Mouse (Mus musculus) neural tube, embryonic 14.5 days (tissue): ENCODE results near the gene Islr. TPM values are rescaled to one million over a fixed set of nuclear protein-coding genes. Genes with fewer than 3 reads are reported as not detected.

ENCODE experiments used
- ATAC-seq: fragments of 200-750 bp; cut with Nextera tagmentation; 2 replicates; pipeline ENCODE4 v1.8.0; 2017; ENCODE audit warnings: low read depth, mild to moderate bottlenecking, moderate TSS enrichment, moderate library complexity
- H3K27ac ChIP-seq: fragments of 300-500 bp; sonication (generic); 2 replicates; pipeline ENCODE4 v1.5.1; 2014; ENCODE audit warnings: low read depth, mild to moderate bottlenecking, control low read depth, low read length, moderate library complexity, mixed read lengths
- H3K27me3 ChIP-seq: fragments of 300-500 bp; sonication (generic); 2 replicates; pipeline ENCODE4 v1.6.1; 2014; ENCODE audit warnings: low read length; ENCODE audit not compliant: control insufficient read depth, insufficient read depth
- H3K36me3 ChIP-seq: fragments of 300-500 bp; sonication (generic); 2 replicates; pipeline ENCODE4 v1.6.1; 2014; ENCODE audit warnings: low read length, mixed read lengths; ENCODE audit not compliant: control insufficient read depth, insufficient read depth
- H3K4me1 ChIP-seq: fragments of 300-500 bp; sonication (generic); 2 replicates; pipeline ENCODE4 v1.6.1; 2014; ENCODE audit warnings: low read length; ENCODE audit not compliant: control insufficient read depth, insufficient read depth
- H3K4me2 ChIP-seq: fragments of 300-500 bp; sonication (generic); 2 replicates; pipeline ENCODE4 v1.6.1; 2014; ENCODE audit warnings: mild to moderate bottlenecking, low read depth, low read length, control low read depth
- H3K4me3 ChIP-seq: fragments of 300-500 bp; sonication (generic); 2 replicates; pipeline ENCODE4 v1.5.1; 2014; ENCODE audit warnings: low read depth, low read length, control low read depth, mixed read lengths
- H3K9ac ChIP-seq: fragments of 300-500 bp; sonication (generic); replicated peaks from 2 replicates; pipeline ENCODE4 v1.6.1; 2014; ENCODE audit warnings: low read depth, mild to moderate bottlenecking, control low read depth, low read length, mixed read lengths
- H3K9me3 ChIP-seq: fragments of 300-500 bp; sonication (generic); 2 replicates; pipeline ENCODE4 v1.6.1; 2016; ENCODE audit warnings: low read length; ENCODE audit not compliant: control insufficient read depth
- WGBS: fragments of 180-500 bp; shearing (Covaris S2); extraction: QIAGEN DNeasy Blood & Tissue Kit; methylation state at CpG from one replicate; pipeline ENCODE4 v1.1.7; 2014; 5-methylcytosine and 5-hydroxymethylcytosine counted together
- polyA plus RNA-seq: library from polyadenylated mRNA; unstranded; fragments of >200 nt; fragmentation: Nextera tagmentation; extraction: Ambion mirVana; gene quantifications from 2 replicates; pipeline ENCODE4 v1.2.1, GENCODE M21; 2014

The Islr gene
- polyA plus RNA-seq, 1 experiment from 2014 or later: 1.5 TPM

DNA sequence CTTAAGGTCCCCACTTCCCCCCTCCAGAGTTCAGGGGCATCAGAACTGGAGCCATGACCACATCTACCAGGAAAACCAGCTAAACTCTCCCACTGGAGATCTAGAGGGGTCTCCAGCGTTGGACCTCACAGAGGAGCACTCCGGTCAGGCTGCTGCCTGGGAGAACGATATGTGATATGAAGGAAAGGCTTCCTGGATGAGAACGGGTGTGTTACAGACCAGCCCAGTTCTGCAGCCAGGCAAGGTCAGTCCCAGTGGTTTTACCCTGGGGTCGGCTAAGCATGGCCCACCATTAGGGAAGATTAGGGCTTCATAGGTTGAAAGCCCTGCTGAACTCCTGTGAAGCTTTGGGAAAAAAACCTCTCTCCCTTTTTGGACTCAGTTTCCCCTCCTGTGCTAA, 9.3 kb upstream of the Islr start:
- no peak overlapping the region for H3K27ac ChIP-seq

DNA sequence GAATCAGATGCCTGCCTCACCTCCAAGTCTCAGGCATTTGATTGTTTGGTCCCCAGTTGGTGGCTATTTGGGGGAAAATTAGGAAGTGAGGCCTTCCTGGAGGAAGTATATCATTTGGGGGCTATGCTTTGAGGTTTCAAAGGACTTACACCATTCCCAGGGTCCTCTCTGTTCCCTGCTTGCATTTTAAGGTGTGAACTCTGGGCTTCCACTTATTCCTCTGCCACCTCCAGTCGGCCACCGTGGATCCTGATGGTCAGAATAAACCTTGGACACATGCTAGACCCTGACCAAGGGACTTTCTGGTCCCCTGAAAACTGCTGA, 6.2 kb upstream of the Islr start:
- no peak for ATAC-seq
- no peaks in the 10 kb centered on the region for H3K9me3 ChIP-seq
- no peak overlapping the region for H3K4me2 ChIP-seq
- no peak overlapping the region for H3K27ac ChIP-seq
- 86% methylated on average over 2 of the region's 2 CpGs for WGBS
- no peaks in the 10 kb centered on the region for H3K27me3 ChIP-seq
- no peak overlapping the region for H3K9ac ChIP-seq
- no peak overlapping the region for H3K4me3 ChIP-seq
- H3K36me3 ChIP-seq: no peaks in the 10 kb centered on the region
- peaks cover 5% of the 10 kb centered on the region; the same call in 1 of the 2 replicates for H3K4me1 ChIP-seq

More for the DNA sequence above, 9.3 kb upstream of the Islr start:
- no peak overlapping the region for H3K4me2 ChIP-seq
- H3K9ac ChIP-seq: no peak overlapping the region
- no peak for ATAC-seq
- WGBS: 84% methylated on average over 5 of the region's 5 CpGs
- peaks cover 5% of the 10 kb centered on the region; the same call in 1 of the 2 replicates for H3K4me1 ChIP-seq
- no peaks in the 10 kb centered on the region for H3K36me3 ChIP-seq
- H3K4me3 ChIP-seq: no peak overlapping the region
- no peaks in the 10 kb centered on the region for H3K9me3 ChIP-seq
- no peaks in the 10 kb centered on the region for H3K27me3 ChIP-seq

DNA sequence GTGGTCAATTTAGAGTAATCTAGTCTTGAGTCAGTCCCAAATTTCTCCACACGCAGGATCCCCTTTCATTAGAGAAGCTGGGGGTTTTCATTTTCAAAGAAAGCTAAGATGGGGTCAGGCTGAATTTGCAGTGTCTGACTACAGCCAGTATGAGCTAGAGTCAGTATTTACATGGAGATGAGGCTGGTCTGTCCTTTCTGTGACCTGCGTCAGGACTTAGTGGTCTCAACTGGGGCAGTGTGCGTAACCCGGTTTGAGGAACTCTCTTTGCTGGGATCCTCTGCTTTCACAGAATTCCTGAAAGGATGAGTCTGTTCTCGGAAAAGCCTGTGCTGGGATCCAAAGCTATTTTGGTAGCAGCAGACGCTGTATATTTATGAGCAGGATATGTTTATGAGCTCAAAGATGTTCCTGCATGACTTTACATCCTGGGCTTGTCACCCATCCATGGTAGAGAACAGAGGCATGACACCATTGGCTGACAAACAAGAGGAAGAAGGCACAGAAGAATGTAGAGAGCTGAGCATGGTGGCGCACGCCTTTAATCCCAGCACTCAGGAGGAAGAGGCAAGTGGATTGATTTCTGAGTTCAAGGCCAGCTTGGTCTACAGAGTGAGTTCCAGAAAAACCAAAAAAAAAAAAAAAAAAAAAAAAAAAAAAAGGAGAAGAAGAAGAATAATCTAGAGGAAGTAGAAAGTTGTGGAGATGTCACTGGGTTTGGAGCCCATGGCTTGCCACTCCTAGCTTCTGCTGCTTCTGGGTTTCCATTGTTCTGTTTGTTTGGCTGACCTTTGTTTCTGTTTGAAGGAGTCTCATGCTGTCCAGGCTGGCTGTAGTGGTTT, 5.6 kb upstream of the Islr start:
- ATAC-seq: no peak
- Histone ChIP-seq H3K27ac (no peak overlapping the region), H3K36me3 (no peaks in the 10 kb centered on the region), H3K27me3 (no peaks in the 10 kb centered on the region), H3K4me2 (no peak overlapping the region), H3K9me3 (no peaks in the 10 kb centered on the region), H3K4me1 (peaks cover 5% of the 10 kb centered on the region; the same call in 1 of the 2 replicates), H3K4me3 (no peak overlapping the region), H3K9ac (no peak overlapping the region)
- 63% methylated on average over 8 of the region's 8 CpGs for WGBS

DNA sequence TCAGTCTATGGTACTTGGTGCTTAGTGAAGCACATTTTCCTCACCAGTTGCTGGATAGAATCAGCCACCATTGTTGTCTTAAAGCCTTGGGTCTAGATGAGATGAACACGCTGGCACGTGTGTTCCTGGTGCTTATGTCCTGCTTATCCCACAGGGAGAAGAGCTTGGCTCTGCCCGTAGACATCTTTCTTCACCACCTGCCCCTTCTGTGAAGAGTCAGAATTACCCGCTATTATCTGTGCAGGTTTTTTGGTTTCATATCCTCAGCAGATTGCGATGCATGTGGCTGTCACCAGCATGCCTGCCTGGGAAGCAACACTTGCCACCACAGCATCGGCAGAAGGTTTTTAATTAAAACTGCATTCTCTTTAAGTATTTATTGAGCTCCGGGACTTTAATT, 1.9 kb upstream of the Islr start:
- Histone ChIP-seq H3K4me1 (peaks cover 7% of the 10 kb centered on the region; the same call in 1 of the 2 replicates), H3K9me3 (no peaks in the 10 kb centered on the region), H3K36me3 (no peaks in the 10 kb centered on the region), H3K27me3 (peaks cover 25% of the 10 kb centered on the region), H3K4me2 (no peak overlapping the region), H3K4me3 (no peak overlapping the region), H3K9ac (no peak overlapping the region), H3K27ac (no peak overlapping the region)
- ATAC-seq: no peak
- WGBS: 67% methylated on average over 7 of the region's 7 CpGs

DNA sequence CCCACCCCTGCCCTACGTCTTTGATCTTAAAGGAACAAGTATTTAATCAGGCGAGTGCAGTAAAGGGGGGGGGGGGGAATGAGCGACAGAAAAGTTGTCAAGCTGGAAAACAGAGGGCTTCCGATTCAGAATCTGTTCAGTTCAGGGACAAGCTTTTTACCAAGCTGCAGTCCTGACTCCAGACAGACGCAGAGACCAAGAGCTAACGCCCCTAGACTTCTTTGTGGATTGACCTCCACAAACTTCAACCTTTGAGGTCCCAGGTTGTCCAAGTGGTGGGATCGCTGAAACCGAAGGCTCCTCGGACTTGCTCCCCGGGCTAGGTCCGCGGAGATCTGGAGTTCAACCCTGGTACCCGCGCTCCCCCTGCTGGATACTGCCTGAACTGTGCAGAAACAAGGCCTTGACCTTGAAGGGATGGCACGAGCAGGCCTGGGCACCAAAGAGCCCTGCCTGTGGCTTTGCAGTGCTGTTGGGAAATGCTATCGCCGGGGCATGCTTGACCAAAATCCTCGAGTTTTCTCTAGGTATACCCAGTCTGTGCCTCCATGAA, 418 bp upstream of the Islr start:
- H3K4me2 ChIP-seq: peak overlapping the region; percentile 29; the same call in 1 of the 2 replicates
- 0 out of 2 replicates have a peak overlapping the region, but pooled peaks have one; percentile 20 for H3K4me3 ChIP-seq
- no peak overlapping the region for H3K27ac ChIP-seq
- 0 out of 2 replicates have a peak overlapping the region, but pooled peaks have one; percentile 3 for H3K9ac ChIP-seq
- H3K27me3 ChIP-seq: peaks cover 40% of the 10 kb centered on the region
- ATAC-seq: peak; percentile 72
- WGBS: 3% methylated on average over 18 of the region's 18 CpGs
- H3K9me3 ChIP-seq: no peaks in the 10 kb centered on the region
- no peaks in the 10 kb centered on the region for H3K36me3 ChIP-seq
- peaks cover 7% of the 10 kb centered on the region; the same call in 1 of the 2 replicates for H3K4me1 ChIP-seq

DNA sequence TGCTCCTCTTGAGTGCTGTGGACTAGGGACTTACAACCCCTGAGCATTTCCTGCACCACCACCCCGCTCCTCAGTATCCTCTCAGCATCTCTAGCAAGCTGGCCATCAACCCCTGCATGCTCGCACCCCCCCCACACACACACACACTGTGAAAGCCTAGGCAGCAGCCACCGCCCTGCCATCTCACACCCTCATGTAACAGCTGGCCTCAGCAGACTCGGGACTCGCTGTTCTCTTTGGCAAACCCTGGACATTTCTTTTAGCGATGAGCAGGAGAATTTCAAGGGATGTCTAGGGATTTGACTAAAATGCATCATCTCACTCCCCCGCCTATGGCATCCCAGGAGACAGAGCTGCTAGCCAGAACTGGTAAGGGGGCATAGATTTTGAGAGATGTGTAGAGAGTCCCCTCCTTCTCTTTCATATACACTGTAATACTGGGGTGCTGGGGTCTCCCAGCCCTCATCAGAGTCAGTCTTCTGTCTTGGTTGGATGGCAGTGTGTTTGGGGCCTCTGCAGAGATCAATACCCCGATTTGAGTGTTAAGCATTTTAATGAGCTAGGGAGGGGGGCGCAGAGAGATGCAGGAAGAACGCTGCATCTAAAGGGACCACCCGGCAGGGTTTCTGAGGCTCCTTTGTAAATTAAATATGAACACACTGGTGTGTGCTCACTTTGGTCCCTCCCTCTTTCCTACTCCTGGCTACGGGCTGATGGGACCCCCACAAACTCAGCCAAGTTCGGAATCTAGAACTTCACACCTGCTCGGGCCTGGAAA, 1.2 kb downstream of the Islr start:
- WGBS: 2% methylated on average over 14 of the region's 14 CpGs
- peak overlapping the region; percentile 66 for H3K27ac ChIP-seq
- peak overlapping the region; percentile 24 for H3K4me3 ChIP-seq
- H3K4me1 ChIP-seq: peaks cover 13% of the 10 kb centered on the region; the same call in 1 of the 2 replicates
- H3K9me3 ChIP-seq: no peaks in the 10 kb centered on the region
- peak overlapping the region; percentile 31 for H3K4me2 ChIP-seq
- H3K9ac ChIP-seq: peak overlapping the region; percentile 39
- no peaks in the 10 kb centered on the region for H3K36me3 ChIP-seq
- peaks cover 54% of the 10 kb centered on the region for H3K27me3 ChIP-seq
- no peak for ATAC-seq

DNA sequence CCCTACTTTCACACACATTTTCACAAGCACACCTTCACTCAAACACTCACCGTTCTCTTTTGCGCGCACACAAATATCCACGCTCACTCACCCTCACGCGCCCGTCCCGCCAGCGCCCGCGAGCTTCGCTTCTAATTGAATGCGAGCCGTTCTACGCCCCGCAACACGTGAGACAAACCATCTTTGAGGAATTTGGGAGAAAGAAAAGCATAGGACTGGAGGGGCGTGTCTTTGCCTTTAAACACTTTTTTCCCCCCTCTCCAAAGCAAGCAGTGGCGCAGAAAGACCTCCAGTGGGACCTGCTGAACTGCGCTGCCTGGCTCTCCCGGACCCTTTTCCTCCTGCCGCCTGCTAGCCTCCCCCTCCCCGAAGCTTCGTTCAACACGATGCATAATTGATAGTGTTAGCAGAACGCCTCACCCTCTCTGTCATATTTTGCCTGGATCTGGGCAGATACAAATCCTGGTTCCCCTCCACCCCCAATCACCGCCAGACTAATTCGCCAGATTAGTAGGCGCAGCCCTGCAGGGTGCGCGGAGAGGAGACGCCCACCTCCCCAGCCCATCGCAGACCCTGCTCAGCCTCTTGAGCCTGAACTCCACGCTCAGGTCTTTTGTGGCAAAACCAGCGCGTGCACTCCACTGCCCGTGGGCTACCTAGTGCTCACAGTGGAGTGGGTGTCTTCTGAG, 2.1 kb downstream of the Islr start:
- under 1% methylated on average over 37 of the region's 37 CpGs for WGBS
- Histone ChIP-seq H3K4me3 (peak overlapping the region; percentile 26), H3K36me3 (no peaks in the 10 kb centered on the region), H3K4me1 (peaks cover 16% of the 10 kb centered on the region), H3K9ac (peak overlapping the region; percentile 39; the same call in 1 of the 2 replicates), H3K4me2 (peak overlapping the region; percentile 31; the same call in 1 of the 2 replicates), H3K9me3 (no peaks in the 10 kb centered on the region), H3K27me3 (peaks cover 62% of the 10 kb centered on the region), H3K27ac (peak overlapping the region; percentile 66)
- no peak for ATAC-seq

DNA sequence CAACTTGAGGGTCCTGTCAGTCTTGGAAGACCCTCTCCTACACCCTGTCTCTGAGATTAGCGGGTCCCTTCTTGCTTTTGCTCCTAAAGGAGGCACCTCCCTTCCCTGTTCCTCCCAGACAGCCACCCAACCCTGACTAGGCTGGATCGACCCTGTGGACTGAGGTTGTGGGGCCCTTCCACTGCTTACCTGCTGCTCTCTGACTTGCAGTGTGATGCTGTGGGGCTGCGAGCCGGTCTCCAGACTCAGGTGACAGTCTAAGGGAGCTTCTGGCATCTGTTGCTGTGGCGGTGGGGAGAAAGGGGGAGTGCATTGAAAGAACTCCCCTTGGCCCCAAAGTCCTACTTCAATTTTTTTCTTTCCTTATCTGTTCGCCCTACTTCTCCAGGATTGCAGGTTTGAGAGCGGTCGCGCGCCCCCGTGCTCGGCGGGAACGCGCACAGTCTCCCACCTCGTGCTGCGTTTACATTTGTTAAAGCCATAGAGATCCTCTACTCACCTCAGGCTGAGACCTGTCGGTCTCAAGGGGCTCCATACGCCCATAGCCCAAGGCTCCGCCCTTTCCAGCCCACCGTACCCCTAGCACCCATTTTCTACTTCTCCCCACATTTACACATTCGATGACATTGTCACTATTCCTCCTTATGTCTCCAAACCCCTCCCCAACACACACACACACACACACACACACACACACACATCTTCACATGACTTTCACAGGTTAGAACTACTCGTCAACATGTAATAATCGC, 2.8 kb downstream of the Islr start:
- ATAC-seq: no peak
- under 1% methylated on average over 24 of the region's 24 CpGs for WGBS
- peak overlapping the region; percentile 31; the same call in 1 of the 2 replicates for H3K4me2 ChIP-seq
- peaks cover 20% of the 10 kb centered on the region for H3K4me1 ChIP-seq
- peak overlapping the region; percentile 46 for H3K9ac ChIP-seq
- H3K9me3 ChIP-seq: no peaks in the 10 kb centered on the region
- peak overlapping the region; percentile 26 for H3K4me3 ChIP-seq
- peaks cover 67% of the 10 kb centered on the region for H3K27me3 ChIP-seq
- no peaks in the 10 kb centered on the region for H3K36me3 ChIP-seq
- H3K27ac ChIP-seq: peak overlapping the region; percentile 66; the same call in 1 of the 2 replicates
